Mouse (Mus musculus) myocyte (in vitro differentiated cells): ENCODE data around the gene Olfr330. TPM values are rescaled to one million over a fixed set of nuclear protein-coding genes. Genes with fewer than 3 reads are reported as not detected.
"Not testable (repeated sequence)": the region's sequence is repeated elsewhere in the genome, so short reads cannot be mapped to it uniquely, and the experiment has no call there.

Source experiments
- H3K27me3 ChIP-seq: one replicate; pipeline ENCODE4 v1.6.1; 2011; ENCODE audit not compliant: control insufficient read depth, insufficient read depth, insufficient read length
- H3K36me3 ChIP-seq: one replicate; pipeline ENCODE4 v1.6.1; 2011; ENCODE audit not compliant: control insufficient read depth, insufficient read depth
- H3K4me2 ChIP-seq: one replicate; pipeline ENCODE4 v1.6.1; 2011; ENCODE audit warnings: low read depth, control low read depth
- H3K4me3 ChIP-seq: one replicate; pipeline ENCODE4 v1.5.1; 2011; ENCODE audit warnings: mild to moderate bottlenecking, control low read depth, moderate library complexity
- H3K79me2 ChIP-seq: one replicate; pipeline ENCODE4 v1.6.1; 2011; ENCODE audit not compliant: control insufficient read depth, insufficient read depth
- H3ac ChIP-seq: one replicate; pipeline ENCODE4 v1.6.1; 2011; ENCODE audit not compliant: control insufficient read depth, insufficient read length
- CEBPB ChIP-seq: IDR thresholded peaks from 2 replicates; pipeline ENCODE4 v1.6.1; 2011; ENCODE audit warnings: mild to moderate bottlenecking, moderate library complexity; ENCODE audit not compliant: poor library complexity, insufficient read depth, severe bottlenecking
- E2F4 ChIP-seq: IDR thresholded peaks from one replicate; pipeline ENCODE4 v1.6.1; 2011; ENCODE audit warnings: mild to moderate bottlenecking, control low read depth, moderate library complexity; ENCODE audit not compliant: insufficient read depth
- MAX ChIP-seq: IDR thresholded peaks from one replicate; pipeline ENCODE4 v1.6.1; 2011; ENCODE audit warnings: low read depth, mild to moderate bottlenecking, control low read depth
- MYOD1 ChIP-seq, 3 experiments: IDR thresholded peaks; one replicate each; pipeline ENCODE4 v1.6.1; 2011; ENCODE audit warnings: control low read depth in 2 of 3, low read depth in 2 of 3, mild to moderate bottlenecking in 2 of 3, moderate library complexity in 1 of 3; ENCODE audit not compliant: insufficient read length in 2 of 3, control insufficient read depth in 1 of 3
- MYOG ChIP-seq, 3 experiments: IDR thresholded peaks; one replicate each; pipeline ENCODE4 v1.6.1; 2011; ENCODE audit warnings: control low read depth in 2 of 3, low read depth in 2 of 3, mild to moderate bottlenecking in 2 of 3; ENCODE audit not compliant: insufficient read length in 2 of 3, control insufficient read depth in 1 of 3, insufficient read depth in 1 of 3
- POLR2A ChIP-seq: IDR thresholded peaks from one replicate; pipeline ENCODE4 v1.6.1; 2011; ENCODE audit warnings: low read depth, mild to moderate bottlenecking, control low read depth, moderate library complexity; ENCODE audit not compliant: insufficient read length
- POLR2AphosphoS2 ChIP-seq: IDR thresholded peaks from one replicate; pipeline ENCODE4 v1.6.1; 2011; ENCODE audit warnings: low read depth, control low read depth; ENCODE audit not compliant: insufficient read length
- REST ChIP-seq: IDR thresholded peaks from one replicate; pipeline ENCODE4 v1.6.1; 2011; ENCODE audit warnings: mild to moderate bottlenecking, control low read depth, moderate library complexity; ENCODE audit not compliant: insufficient read depth, insufficient read length
- SRF ChIP-seq: IDR thresholded peaks from one replicate; pipeline ENCODE4 v1.6.1; 2011; ENCODE audit warnings: low read depth; ENCODE audit not compliant: control insufficient read depth, insufficient read length
- TCF12 ChIP-seq: IDR thresholded peaks from one replicate; pipeline ENCODE4 v1.6.1; 2011; ENCODE audit warnings: mild to moderate bottlenecking, control low read depth; ENCODE audit not compliant: poor library complexity, insufficient read depth, severe bottlenecking
- TCF3 ChIP-seq: IDR thresholded peaks from one replicate; pipeline ENCODE4 v1.6.1; 2011; ENCODE audit warnings: low read depth, control low read depth; ENCODE audit not compliant: insufficient read length
- USF1 ChIP-seq: IDR thresholded peaks from one replicate; pipeline ENCODE4 v1.6.1; 2011; ENCODE audit warnings: low read depth, mild to moderate bottlenecking, control low read depth, moderate library complexity
- polyA plus RNA-seq: library from polyadenylated mRNA; unstranded; fragments of >200 nt; fragmentation: generic; extraction: Trizol; gene quantifications from one replicate; pipeline ENCODE4 v1.2.1, GENCODE M21; 2012; ENCODE audit warnings: missing spikeins

The Olfr330 gene
- polyA plus RNA-seq, 1 experiment: not detected

- Histone ChIP-seq H3K79me2 (no peaks in the 10 kb centered on the region), H3K27me3 (no peaks in the 10 kb centered on the region), H3K36me3 (no peaks in the 10 kb centered on the region), H3ac (no peak within 1 kb of the TSS), H3K4me3 (no peak within 1 kb of the TSS), H3K4me2 (no peak within 1 kb of the TSS)
- TF ChIP-seq E2F4: no peak
- no peak for TF ChIP-seq TCF12
Measured at GRCm38 (mm10) chr11:58546322-58546721, 11.7 kb upstream of the Olfr330 start, which contains the start of gene Olfr329-ps. Olfr329-ps (minus strand) TSS chr11:58546422.

GRCm38 (mm10) chr11:58519756-58520155, 14.9 kb downstream of the Olfr330 start:
- not testable (repeated sequence) for H3K36me3 ChIP-seq, H3K27me3 ChIP-seq, H3K4me2 ChIP-seq, H3K4me3 ChIP-seq, H3K79me2 ChIP-seq, H3ac ChIP-seq

- H3K4me3 ChIP-seq, H3K79me2 ChIP-seq, H3K36me3 ChIP-seq, H3K27me3 ChIP-seq, H3K4me2 ChIP-seq, H3ac ChIP-seq: not testable (repeated sequence)
Measured at GRCm38 (mm10) chr11:58518916-58519315, 15.7 kb downstream of the Olfr330 start.

GRCm38 (mm10) chr11:58509058-58509457, 25.6 kb downstream of the Olfr330 start:
- not testable (repeated sequence) for H3K27me3 ChIP-seq, H3K36me3 ChIP-seq, H3K4me2 ChIP-seq, H3K4me3 ChIP-seq, H3K79me2 ChIP-seq, H3ac ChIP-seq

- H3K4me3 ChIP-seq, H3K36me3 ChIP-seq, H3K79me2 ChIP-seq, H3K4me2 ChIP-seq, H3ac ChIP-seq, H3K27me3 ChIP-seq: not testable (repeated sequence)
Measured at GRCm38 (mm10) chr11:58502472-58502871, 32.2 kb downstream of the Olfr330 start, which contains the start of gene Olfr331. Olfr331 (minus strand) TSS chr11:58502572.

GRCm38 (mm10) chr11:58499290-58499689, 35.3 kb downstream of the Olfr330 start:
- Histone ChIP-seq H3K36me3 (no peaks in the 10 kb centered on the region), H3K27me3 (no peaks in the 10 kb centered on the region), H3K4me3 (no peak overlapping the region), H3K4me2 (no peak overlapping the region), H3ac (no peak overlapping the region), H3K79me2 (no peaks in the 10 kb centered on the region)
- no peak for TF ChIP-seq SRF
- no peak for TF ChIP-seq CEBPB
- TF ChIP-seq REST: no peak
- no peak for TF ChIP-seq POLR2A
- TF ChIP-seq E2F4: no peak
- no peak for TF ChIP-seq MYOD1 (IDR thresholded peaks at IDR 0.05; ENCODE audit: control insufficient read depth in 1 of 3, insufficient read length in 2 of 3, low read depth in 2 of 3)

GRCm38 (mm10) chr11:58498761-58499160, 35.9 kb downstream of the Olfr330 start:
- H3K4me2 ChIP-seq: no peak overlapping the region
- H3K4me3 ChIP-seq: no peak overlapping the region
- TF ChIP-seq MAX (no peak), E2F4 (no peak), POLR2A (no peak), TCF3 (no peak), POLR2AphosphoS2 (no peak), SRF (no peak), MYOD1 (IDR thresholded peaks at IDR 0.05; ENCODE audit: control insufficient read depth in 1 of 3, insufficient read length in 2 of 3, low read depth in 2 of 3) (no peak), MYOG (IDR thresholded peaks at IDR 0.05; ENCODE audit: control insufficient read depth in 1 of 3, insufficient read depth in 1 of 3, insufficient read length in 2 of 3, low read depth in 2 of 3) (no peak), CEBPB (no peak), USF1 (no peak), REST (no peak), TCF12 (no peak)
- no peaks in the 10 kb centered on the region for H3K36me3 ChIP-seq
- no peaks in the 10 kb centered on the region for H3K79me2 ChIP-seq
- no peak overlapping the region for H3ac ChIP-seq
- no peaks in the 10 kb centered on the region for H3K27me3 ChIP-seq
